Mouse (Mus musculus): ENCODE data around the gene Kdelc2. TPM values are rescaled to one million over a fixed set of nuclear protein-coding genes. Genes with fewer than 3 reads are reported as not detected.

The Kdelc2 gene
- polyA plus RNA-seq (2012; rRNA removed; ENCODE audit: low replicate concordance): 3.6 and 3.9 TPM in 2 replicates

GRCm38 (mm10) chr9:53383951-53384866 lies at the start of gene Kdelc2:
Gene Kdelc2, plus strand, starts transcription at chr9:53384025.

GRCm38 (mm10) chr9:53402291-53402711 lies 18.5 kb downstream of the Kdelc2 start, which contains the start of gene 4930550C14Rik:
Gene 4930550C14Rik, plus strand, starts transcription at chr9:53402325.

Other genes starting within 250 kb of the Kdelc2 start
- gene Ddx10, start 136.0 kb upstream of the Kdelc2 start, polyA plus RNA-seq (2012; rRNA removed; ENCODE audit: low replicate concordance): 0.15 and 0.25 TPM in 2 replicates
- gene Exph5, start 82.4 kb upstream of the Kdelc2 start, polyA plus RNA-seq (2012; rRNA removed; ENCODE audit: low replicate concordance): 0.45 and 0.70 TPM in 2 replicates
- 0.97 TPM in 1 of 2 replicates, not detected in the other for gene 4930550C14Rik, start 18.3 kb downstream of the Kdelc2 start, polyA plus RNA-seq (2012; rRNA removed; ENCODE audit: low replicate concordance)
- gene Atm, start 152.7 kb downstream of the Kdelc2 start, polyA plus RNA-seq (2012; rRNA removed; ENCODE audit: low replicate concordance): 0.01 and 0.21 TPM in 2 replicates
- gene Npat, start 153.0 kb downstream of the Kdelc2 start, polyA plus RNA-seq (2012; rRNA removed; ENCODE audit: low replicate concordance): 0.12 and 0.42 TPM in 2 replicates
- gene Acat1, start 226.4 kb downstream of the Kdelc2 start, polyA plus RNA-seq (2012; rRNA removed; ENCODE audit: low replicate concordance): 15.3 and 16.1 TPM in 2 replicates